Mouse (Mus musculus) MEL (cell line): ENCODE measurements around the gene P4ha1. TPM values are rescaled to one million over a fixed set of nuclear protein-coding genes. Genes with fewer than 3 reads are reported as not detected.

Experiments
- DNase-seq: peaks from one replicate; pipeline ENCODE4 v3.0.0; 2011; ENCODE audit warnings: low read depth, low spot score
- H3K27ac ChIP-seq: 2 replicates; pipeline ENCODE4 v1.5.1; 2012; ENCODE audit warnings: low read depth, mild to moderate bottlenecking, control low read depth, low read length, moderate library complexity; ENCODE audit not compliant: control insufficient read depth
- H3K27me3 ChIP-seq, 2 experiments: fragments of 150-350 bp in 1 of 2; sonication (generic) in 1 of 2; 2 replicates each; pipeline ENCODE4 v1.6.1; 2012; ENCODE audit warnings: low read length in 2 of 2, mild to moderate bottlenecking in 2 of 2, improper control_type of control experiment in 1 of 2, moderate library complexity in 1 of 2; ENCODE audit not compliant: insufficient read depth in 2 of 2, control insufficient read depth in 1 of 2
- H3K36me3 ChIP-seq, 2 experiments: 2 replicates each; pipeline ENCODE4 v1.6.1; 2012 to 2014; ENCODE audit warnings: low read length in 2 of 2, improper control_type of control experiment in 1 of 2, inconsistent platforms in 1 of 2, mild to moderate bottlenecking in 1 of 2; ENCODE audit not compliant: insufficient read depth in 2 of 2, control insufficient read depth in 1 of 2
- H3K4me1 ChIP-seq, 2 experiments: fragments of 150-350 bp in 1 of 2; sonication (generic) in 1 of 2; 2 replicates each; pipeline ENCODE4 v1.6.1; 2012; ENCODE audit warnings: low read length in 2 of 2, improper control_type of control experiment in 1 of 2, mild to moderate bottlenecking in 1 of 2; ENCODE audit not compliant: insufficient read depth in 2 of 2, control insufficient read depth in 1 of 2
- H3K4me3 ChIP-seq, 2 experiments: fragments of 150-350 bp in 1 of 2; sonication (generic) in 1 of 2; 2 replicates each; pipeline ENCODE4 v1.5.1; 2012; ENCODE audit warnings: low read depth in 2 of 2, low read length in 2 of 2, mild to moderate bottlenecking in 2 of 2, moderate library complexity in 2 of 2, control low read depth in 1 of 2, improper control_type of control experiment in 1 of 2; ENCODE audit not compliant: control insufficient read depth in 1 of 2, insufficient read depth in 1 of 2
- H3K79me2 ChIP-seq: 2 replicates; pipeline ENCODE4 v1.6.1; 2012; ENCODE audit warnings: mild to moderate bottlenecking, low read length, moderate library complexity; ENCODE audit not compliant: control insufficient read depth, poor library complexity, insufficient read depth
- H3K9ac ChIP-seq: 2 replicates; pipeline ENCODE4 v1.6.1; 2012; ENCODE audit warnings: low read depth, mild to moderate bottlenecking, control low read depth, low read length, moderate library complexity; ENCODE audit not compliant: control insufficient read depth, poor library complexity, severe bottlenecking
- H3K9me3 ChIP-seq: fragments of 150-350 bp; sonication (generic); replicated peaks from 2 replicates; pipeline ENCODE4 v1.6.1; 2012; ENCODE audit warnings: mild to moderate bottlenecking, low read length, improper control_type of control experiment, moderate library complexity; ENCODE audit not compliant: insufficient read depth
- CHD1 ChIP-seq: IDR thresholded peaks from 2 replicates; pipeline ENCODE4 v1.6.1; 2012; ENCODE audit warnings: low read depth, mild to moderate bottlenecking, inconsistent platforms, low read length, improper control_type of control experiment
- CHD2 ChIP-seq: IDR thresholded peaks from 2 replicates; pipeline ENCODE4 v1.6.1; 2011; ENCODE audit warnings: low read length, improper control_type of control experiment
- CTCF ChIP-seq, 3 experiments: IDR thresholded peaks in 2 of 3; conservative IDR thresholded peaks in 1 of 3; 2 replicates each; pipeline ENCODE4 v1.5.1; 2011 to 2012; ENCODE audit warnings: low read length in 3 of 3, low read depth in 2 of 3, mild to moderate bottlenecking in 2 of 3, improper control_type of control experiment in 1 of 3, inconsistent platforms in 1 of 3, mixed read lengths in 1 of 3, moderate library complexity in 1 of 3; ENCODE audit not compliant: control insufficient read depth in 1 of 3, insufficient read depth in 1 of 3, poor library complexity in 1 of 3, severe bottlenecking in 1 of 3
- E2F4 ChIP-seq: IDR thresholded peaks from 2 replicates; pipeline ENCODE4 v1.6.1; 2011; ENCODE audit warnings: low read depth, low read length, improper control_type of control experiment, borderline replicate concordance
- ELF1 ChIP-seq: IDR thresholded peaks from 2 replicates; pipeline ENCODE4 v1.6.1; 2014; ENCODE audit warnings: low read depth, mild to moderate bottlenecking, inconsistent platforms, low read length, improper control_type of control experiment, moderate library complexity
- EP300 ChIP-seq, 2 experiments: IDR thresholded peaks; 2 replicates each; pipeline ENCODE4 v1.6.1; 2011; ENCODE audit warnings: improper control_type of control experiment in 2 of 2, low read length in 2 of 2, low read depth in 1 of 2, mild to moderate bottlenecking in 1 of 2
- ETS1 ChIP-seq: IDR thresholded peaks from 2 replicates; pipeline ENCODE4 v1.6.1; 2012; ENCODE audit warnings: low read depth, mild to moderate bottlenecking, inconsistent platforms, low read length, improper control_type of control experiment, moderate library complexity
- GABPA ChIP-seq: IDR thresholded peaks from 2 replicates; pipeline ENCODE4 v1.6.1; 2012; ENCODE audit warnings: low read depth, mild to moderate bottlenecking, inconsistent platforms, low read length, improper control_type of control experiment, moderate library complexity
- GATA1 ChIP-seq: IDR thresholded peaks from 2 replicates; pipeline ENCODE4 v1.6.1; 2011; ENCODE audit warnings: low read depth, low read length, improper control_type of control experiment
- HCFC1 ChIP-seq: IDR thresholded peaks from 2 replicates; pipeline ENCODE4 v1.6.1; 2012; ENCODE audit warnings: low read depth, mild to moderate bottlenecking, inconsistent platforms, low read length, improper control_type of control experiment, moderate library complexity
- KAT2A ChIP-seq: conservative IDR thresholded peaks from 2 replicates; pipeline ENCODE4 v1.6.1; 2012; ENCODE audit warnings: low read depth, low read length, improper control_type of control experiment, inconsistent platforms
- MAFK ChIP-seq: IDR thresholded peaks from 2 replicates; pipeline ENCODE4 v1.6.1; 2011; ENCODE audit warnings: low read depth, mild to moderate bottlenecking, low read length, improper control_type of control experiment, borderline replicate concordance
- MAX ChIP-seq: IDR thresholded peaks from 2 replicates; pipeline ENCODE4 v1.6.1; 2011; ENCODE audit warnings: low read length, improper control_type of control experiment
- MAZ ChIP-seq: IDR thresholded peaks from 2 replicates; pipeline ENCODE4 v1.6.1; 2012; ENCODE audit warnings: low read depth, mild to moderate bottlenecking, inconsistent platforms, low read length, improper control_type of control experiment
- MXI1 ChIP-seq: IDR thresholded peaks from 2 replicates; pipeline ENCODE4 v1.6.1; 2011; ENCODE audit warnings: mild to moderate bottlenecking, low read depth, low read length, improper control_type of control experiment
- MYB ChIP-seq: IDR thresholded peaks from 2 replicates; pipeline ENCODE4 v1.6.1; 2011; ENCODE audit warnings: mild to moderate bottlenecking, low read depth, low read length, improper control_type of control experiment
- MYC ChIP-seq: IDR thresholded peaks from 2 replicates; pipeline ENCODE4 v1.6.1; 2011; ENCODE audit warnings: low read depth, mild to moderate bottlenecking, low read length, improper control_type of control experiment, moderate library complexity
- NRF1 ChIP-seq: IDR thresholded peaks from 2 replicates; pipeline ENCODE4 v1.6.1; 2014; ENCODE audit warnings: low read depth, mild to moderate bottlenecking, inconsistent platforms, low read length, improper control_type of control experiment, moderate library complexity; ENCODE audit not compliant: poor library complexity, insufficient read depth, severe bottlenecking
- POLR2A ChIP-seq, 2 experiments: IDR thresholded peaks; 2 replicates each; pipeline ENCODE4 v1.6.1; 2011 to 2012; ENCODE audit warnings: low read length in 2 of 2, mild to moderate bottlenecking in 2 of 2, control low read depth in 1 of 2, improper control_type of control experiment in 1 of 2, low read depth in 1 of 2, moderate library complexity in 1 of 2; ENCODE audit not compliant: control insufficient read depth in 1 of 2, insufficient read depth in 1 of 2, poor library complexity in 1 of 2
- POLR2AphosphoS2 ChIP-seq: IDR thresholded peaks from 2 replicates; pipeline ENCODE4 v1.6.1; 2011; ENCODE audit warnings: low read length, improper control_type of control experiment
- POLR2AphosphoS5 ChIP-seq: IDR thresholded peaks from 2 replicates; pipeline ENCODE4 v1.6.1; 2012; ENCODE audit warnings: low read depth, borderline replicate concordance, mild to moderate bottlenecking, inconsistent platforms, low read length, moderate library complexity, mixed read lengths
- RAD21 ChIP-seq: IDR thresholded peaks from 2 replicates; pipeline ENCODE4 v1.6.1; 2011; ENCODE audit warnings: mild to moderate bottlenecking, low read depth, low read length, improper control_type of control experiment
- RCOR1 ChIP-seq: IDR thresholded peaks from 2 replicates; pipeline ENCODE4 v1.6.1; 2012; ENCODE audit warnings: low read depth, mild to moderate bottlenecking, inconsistent platforms, low read length, improper control_type of control experiment
- SMC3 ChIP-seq: IDR thresholded peaks from 2 replicates; pipeline ENCODE4 v1.6.1; 2011; ENCODE audit warnings: low read depth, low read length, improper control_type of control experiment
- TAL1 ChIP-seq: IDR thresholded peaks from 2 replicates; pipeline ENCODE4 v1.6.1; 2012; ENCODE audit warnings: mild to moderate bottlenecking, inconsistent platforms, low read length, moderate library complexity, mixed read lengths
- TBP ChIP-seq: IDR thresholded peaks from 2 replicates; pipeline ENCODE4 v1.8.0; 2011; ENCODE audit warnings: low read depth, low read length, improper control_type of control experiment
- TCF12 ChIP-seq: IDR thresholded peaks from 2 replicates; pipeline ENCODE4 v1.6.1; 2014; ENCODE audit warnings: low read depth, mild to moderate bottlenecking, inconsistent platforms, low read length, improper control_type of control experiment, moderate library complexity
- USF1 ChIP-seq: IDR thresholded peaks from 2 replicates; pipeline ENCODE4 v1.6.1; 2014; ENCODE audit warnings: low read depth, mild to moderate bottlenecking, inconsistent platforms, low read length, improper control_type of control experiment, moderate library complexity
- USF2 ChIP-seq, 2 experiments: IDR thresholded peaks; 2 replicates each; pipeline ENCODE4 v1.6.1; 2011 to 2012; ENCODE audit warnings: improper control_type of control experiment in 2 of 2, low read length in 2 of 2, borderline replicate concordance in 1 of 2, inconsistent platforms in 1 of 2, low read depth in 1 of 2, mild to moderate bottlenecking in 1 of 2; ENCODE audit not compliant: insufficient read depth in 1 of 2
- ZC3H11A ChIP-seq: IDR thresholded peaks from 2 replicates; pipeline ENCODE4 v1.6.1; 2012; ENCODE audit warnings: low read depth, mild to moderate bottlenecking, inconsistent platforms, low read length, improper control_type of control experiment
- ZKSCAN1 ChIP-seq: IDR thresholded peaks from 2 replicates; pipeline ENCODE4 v1.6.1; 2012; ENCODE audit warnings: low read depth, mild to moderate bottlenecking, inconsistent platforms, low read length, improper control_type of control experiment, moderate library complexity
- ZMIZ1 ChIP-seq: IDR thresholded peaks from 2 replicates; pipeline ENCODE4 v1.6.1; 2012; ENCODE audit warnings: low read depth, mild to moderate bottlenecking, inconsistent platforms, low read length, improper control_type of control experiment, moderate library complexity
- ZNF384 ChIP-seq: IDR thresholded peaks from 2 replicates; pipeline ENCODE4 v1.6.1; 2012; ENCODE audit warnings: low read depth, mild to moderate bottlenecking, inconsistent platforms, low read length, improper control_type of control experiment
- polyA plus RNA-seq, 2 experiments: library from polyadenylated mRNA; stranded (reverse) in 1 of 2; unstranded in 1 of 2; fragments of >175 nt in 1 of 2; fragments of >200 nt in 1 of 2; gene quantifications; 2 replicates each; pipeline versions ENCODE4 v1.2.1 to v1.2.4; 2012; ENCODE audit warnings: low replicate concordance in 2 of 2, low read depth in 1 of 2; ENCODE audit not compliant: insufficient read length in 2 of 2, insufficient read depth in 1 of 2, missing spikeins in 1 of 2
- total RNA-seq: library from RNA; depleted of rRNA; stranded (reverse); fragments of 300-350 nt; gene quantifications from 2 replicates; pipeline ENCODE4 v1.2.3, GENCODE M21; 2012

P4ha1 gene
- total and polyA plus RNA-seq, 3 experiments = 18.9 to 50.2 TPM; not detected in 1

DNA sequence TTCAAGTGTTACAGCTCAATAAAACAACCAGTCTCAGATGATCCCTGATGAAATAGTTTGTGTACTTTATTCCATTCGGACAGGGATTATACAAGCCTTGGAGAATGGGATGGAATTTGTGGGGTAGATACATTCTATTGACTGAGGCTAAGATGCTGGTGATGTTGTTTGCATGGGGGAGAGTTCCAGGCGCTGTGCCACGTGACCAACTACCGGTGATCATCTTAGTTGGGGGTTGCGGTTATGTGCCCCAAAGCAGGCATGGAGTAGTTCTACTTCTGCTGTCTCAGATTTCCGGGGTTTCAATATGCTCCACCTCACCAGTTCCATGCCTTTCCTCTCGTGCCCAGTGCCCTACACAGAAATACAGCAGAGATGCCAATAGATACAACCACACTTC, 31.0 kb upstream of the P4ha1 start:
- DNase-seq = no peak
- Histone ChIP-seq H3K27ac (no peak overlapping the region), H3K9me3 (no peaks in the 10 kb centered on the region), H3K9ac (no peak overlapping the region), H3K36me3 (no peaks in the 10 kb centered on the region), H3K27me3 (no peaks in the 10 kb centered on the region), H3K79me2 (no peaks in the 10 kb centered on the region), H3K4me1 (peaks cover 0 to 3% of the 10 kb centered on the region in 2 experiments; a peak in 1 of 4 replicates), H3K4me3 (no peak overlapping the region)
- TF ChIP-seq MAFK (no peak), POLR2AphosphoS2 (no peak), USF1 (peak; percentile 76)

DNA sequence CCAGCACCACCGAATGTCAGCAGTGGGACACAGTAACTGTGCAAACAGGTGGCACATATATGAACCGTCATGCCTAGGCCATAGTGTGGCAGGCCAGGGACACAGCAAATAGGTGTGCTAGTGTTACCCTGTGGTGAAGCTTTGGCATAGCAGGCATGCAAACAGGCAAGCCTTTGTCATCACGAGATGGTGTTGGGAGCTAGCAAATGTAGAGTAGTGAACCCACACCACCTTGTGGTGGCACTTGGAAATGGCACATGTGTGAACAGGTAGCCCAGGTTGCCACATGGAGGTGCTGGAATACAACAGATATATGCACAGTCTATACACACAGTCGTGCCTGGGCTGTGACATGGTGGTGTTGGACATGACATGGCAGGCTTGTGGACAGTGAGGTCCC, 30.5 kb upstream of the P4ha1 start:
- Histone ChIP-seq H3K36me3 (no peaks in the 10 kb centered on the region), H3K9ac (no peak overlapping the region), H3K27me3 (no peaks in the 10 kb centered on the region), H3K27ac (no peak overlapping the region), H3K9me3 (no peaks in the 10 kb centered on the region), H3K4me3 (no peak overlapping the region), H3K79me2 (no peaks in the 10 kb centered on the region), H3K4me1 (peaks cover 0 to 3% of the 10 kb centered on the region in 2 experiments; a peak in 1 of 4 replicates)
- DNase-seq = peak; percentile 83
- TF ChIP-seq ELF1 (no peak), E2F4 (no peak), ZMIZ1 (no peak), SMC3 (peak; percentile 88), TAL1 (no peak), MXI1 (no peak), TCF12 (no peak), ZKSCAN1 (no peak), POLR2AphosphoS2 (no peak), TBP (no peak), ETS1 (no peak), USF1 (0 out of 2 replicates have a peak, but pooled peaks have one; percentile 16), MAX (peak; percentile 86), MYB (no peak), CHD1 (no peak), RAD21 (peak; percentile 92), MAZ (no peak), HCFC1 (no peak), KAT2A (no peak), ZNF384 (no peak), NRF1 (no peak), GATA1 (no peak), CHD2 (no peak), POLR2AphosphoS5 (no peak), EP300 (IDR thresholded peaks at IDR 0.05; ENCODE audit: low read depth in 1 of 2, low read length in 2 of 2) (no peak), USF2 (IDR thresholded peaks at IDR 0.05; ENCODE audit: borderline replicate concordance in 1 of 2, insufficient read depth in 1 of 2, low read depth in 1 of 2, low read length in 2 of 2) (no peak), ZC3H11A (peak; percentile 87), GABPA (no peak), CTCF (IDR thresholded peaks at IDR 0.05 in 2 of 3, conservative IDR thresholded peaks at IDR 0.05 in 1 of 3; ENCODE audit: control insufficient read depth in 1 of 3, insufficient read depth in 1 of 3, low read depth in 2 of 3, low read length in 3 of 3, poor library complexity in 1 of 3, severe bottlenecking in 1 of 3) (peak; percentile 74 to 98 (median 87)), POLR2A (IDR thresholded peaks at IDR 0.05; ENCODE audit: control insufficient read depth in 1 of 2, insufficient read depth in 1 of 2, low read depth in 1 of 2, low read length in 2 of 2, poor library complexity in 1 of 2) (no peak), MYC (peak; percentile 88), RCOR1 (no peak)
